Mouse (Mus musculus): ENCODE results near the gene Arl5c.

GRCm38 (mm10) chr11:97949703-97950475 is 46.1 kb downstream of the Arl5c start:
- TF ChIP-seq GATA1 (IDR thresholded peaks at IDR 0.05; ENCODE audit: borderline replicate concordance, low read length) (no peak), FLI1 (IDR thresholded peaks at IDR 0.05; ENCODE audit: low read length) (no peak)
